ENCODE assay signal across 15 mouse cellular contexts in genomic region chr7:69655583-69655982, GRCm38 (mm10).
DNase-seq lines count a peak whose midpoint lies in the region; ATAC-seq and TF ChIP-seq lines count a peak whose summit lies in the region.
"Had no signal": no experiment of that assay in that cellular context is flagged by ENCODE, and none has a peak within 500 bp of the region (broad histone marks: within the 10 kb centered on the region; RNA-seq: fewer than 3 reads in every experiment).

No protein-coding gene starts in this region.

- 0 out of 2 replicates have a peak overlapping the region, but pooled peaks have one; percentile 0 for H3K4me2 ChIP-seq in kidney, embryonic 16.5 days (replicated peaks; ENCODE audit: low read depth, low read length)
- 0 out of 2 replicates have a peak overlapping the region, but pooled peaks have one; percentile 10 for H3K4me2 ChIP-seq in stomach, embryonic 14.5 days (replicated peaks; ENCODE audit: low read depth, low read length)
- H3K4me2 ChIP-seq in stomach, postnatal 0 days (replicated peaks; ENCODE audit: low read depth): no peak overlapping the region; the same call in 1 of the 2 replicates
- no peak overlapping the region for H3K4me2 ChIP-seq in stomach, embryonic 16.5 days (ENCODE audit: low read depth, low read length)
- H3K4me2 ChIP-seq: forebrain, embryonic 12.5 days; midbrain, embryonic 12.5 days; neural tube, embryonic 12.5 days had no signal

- no peak overlapping the region for H3K9ac ChIP-seq in kidney, embryonic 16.5 days (replicated peaks; ENCODE audit: low read length)
- H3K9ac ChIP-seq in stomach, embryonic 14.5 days (replicated peaks; ENCODE audit: low read depth, low read length): no peak overlapping the region
- no peak overlapping the region for H3K9ac ChIP-seq in stomach, postnatal 0 days (ENCODE audit: low read length)
- H3K9ac ChIP-seq in stomach, embryonic 16.5 days (ENCODE audit: low read length): no peak overlapping the region
- H3K9ac ChIP-seq: forebrain, embryonic 12.5 days; liver, embryonic 14.5 days; midbrain, embryonic 12.5 days; neural tube, embryonic 12.5 days had no signal

- no peak; the same call in 1 of the 2 replicates for ATAC-seq in kidney, embryonic 16.5 days (ENCODE audit: low FRiP score, low TSS enrichment)
- peak; percentile 63; the same call in 1 of the 2 replicates for ATAC-seq in stomach, embryonic 14.5 days (ENCODE audit: insufficient number of reproducible peaks, insufficient read depth, low FRiP score, low read depth)
- no peak for ATAC-seq in stomach, postnatal 0 days (ENCODE audit: low FRiP score, low TSS enrichment)
- peak; percentile 44; the same call in 1 of the 2 replicates for ATAC-seq in stomach, embryonic 16.5 days (ENCODE audit: insufficient read depth, low FRiP score)

- 13% methylated on average over 9 of the region's 9 CpGs for WGBS in kidney, embryonic 16.5 days
- WGBS in stomach, embryonic 14.5 days: 5% methylated on average over 9 of the region's 9 CpGs
- 4% methylated on average over 9 of the region's 9 CpGs for WGBS in stomach, postnatal 0 days
- whole genome bisulfite sequencing in stomach, embryonic 16.5 days: 4% methylated on average over 9 of the region's 9 CpGs

- H3K27me3 ChIP-seq in kidney, embryonic 16.5 days (ENCODE audit: insufficient read depth, low read length): no peaks in the 10 kb centered on the region
- H3K27me3 ChIP-seq in stomach, embryonic 14.5 days (ENCODE audit: control insufficient read depth, insufficient read depth, low read length): no peaks in the 10 kb centered on the region
- no peaks in the 10 kb centered on the region for H3K27me3 ChIP-seq in stomach, postnatal 0 days (ENCODE audit: control insufficient read depth, insufficient read depth, low read length)
- H3K27me3 ChIP-seq in stomach, embryonic 16.5 days (ENCODE audit: control insufficient read depth, insufficient read depth, low read length): no peaks in the 10 kb centered on the region
- H3K27me3 ChIP-seq: forebrain, embryonic 12.5 days; midbrain, embryonic 12.5 days; neural tube, embryonic 12.5 days had no signal

- TF ChIP-seq EP300 in stomach, postnatal 0 days (optimal IDR thresholded peaks at IDR 0.05): no peak

- H3K4me1 ChIP-seq in kidney, embryonic 16.5 days (ENCODE audit: insufficient read depth, low read length): no peaks in the 10 kb centered on the region
- H3K4me1 ChIP-seq in stomach, embryonic 14.5 days (ENCODE audit: control insufficient read depth, insufficient read depth, low read length): no peaks in the 10 kb centered on the region
- no peaks in the 10 kb centered on the region for H3K4me1 ChIP-seq in stomach, postnatal 0 days (replicated peaks; ENCODE audit: control insufficient read depth, insufficient read depth)
- H3K4me1 ChIP-seq in stomach, embryonic 16.5 days (ENCODE audit: control insufficient read depth, insufficient read depth, low read length): no peaks in the 10 kb centered on the region
- H3K4me1 ChIP-seq: neural tube, embryonic 12.5 days had no signal

- no peak overlapping the region for H3K27ac ChIP-seq in kidney, embryonic 16.5 days (ENCODE audit: low read length)
- H3K27ac ChIP-seq in stomach, embryonic 14.5 days (ENCODE audit: low read length): no peak overlapping the region
- H3K27ac ChIP-seq in stomach, postnatal 0 days (replicated peaks): no peak overlapping the region
- H3K27ac ChIP-seq in stomach, embryonic 16.5 days (ENCODE audit: low read length): no peak overlapping the region
- H3K27ac ChIP-seq: forebrain, embryonic 12.5 days; gastrocnemius, adult 2 months; liver, embryonic 14.5 days; midbrain, embryonic 12.5 days; neural tube, embryonic 12.5 days had no signal

- no peaks in the 10 kb centered on the region for H3K36me3 ChIP-seq in kidney, embryonic 16.5 days (ENCODE audit: insufficient read depth, low read length)
- H3K36me3 ChIP-seq in stomach, embryonic 14.5 days (ENCODE audit: control insufficient read depth, insufficient read depth, low read length): no peaks in the 10 kb centered on the region
- no peaks in the 10 kb centered on the region for H3K36me3 ChIP-seq in stomach, postnatal 0 days (ENCODE audit: control insufficient read depth, insufficient read depth, low read length)
- H3K36me3 ChIP-seq in stomach, embryonic 16.5 days (ENCODE audit: control insufficient read depth, insufficient read depth, low read length): no peaks in the 10 kb centered on the region
- H3K36me3 ChIP-seq: forebrain, embryonic 12.5 days; midbrain, embryonic 12.5 days; neural tube, embryonic 12.5 days had no signal

- no peak overlapping the region for H3K4me3 ChIP-seq in kidney, embryonic 16.5 days (ENCODE audit: low read length)
- no peak overlapping the region for H3K4me3 ChIP-seq in stomach, embryonic 14.5 days (ENCODE audit: low read depth, low read length)
- H3K4me3 ChIP-seq in stomach, postnatal 0 days (ENCODE audit: low read depth, low read length): no peak overlapping the region
- no peak overlapping the region for H3K4me3 ChIP-seq in stomach, embryonic 16.5 days (replicated peaks; ENCODE audit: low read length)
- H3K4me3 ChIP-seq: forebrain, embryonic 12.5 days; gastrocnemius, adult 2 months; midbrain, embryonic 12.5 days; neural tube, embryonic 12.5 days had no signal

- TF ChIP-seq CTCF in stomach, postnatal 0 days (IDR thresholded peaks at IDR 0.05; ENCODE audit: low read depth): no peak

- peak; percentile 71 for DNase-seq in heart, adult 11 months
- DNase-seq in heart, adult 18-20 months: no peak
- DNase-seq in kidney, adult 11 months: no peak
- DNase-seq in stomach, postnatal 0 days (ENCODE audit: low spot score): no peak
- no peak for DNase-seq in layer of hippocampus, adult 9-10 months (ENCODE audit: low spot score)
- DNase-seq: adrenal gland, postnatal 25 days; gastrocnemius, adult 2 months; right cerebral cortex, postnatal 14 days had no signal

- no peaks in the 10 kb centered on the region for H3K9me3 ChIP-seq in kidney, embryonic 16.5 days (ENCODE audit: low read length)
- H3K9me3 ChIP-seq in stomach, embryonic 14.5 days (ENCODE audit: control insufficient read depth, low read depth, low read length): no peaks in the 10 kb centered on the region
- no peaks in the 10 kb centered on the region for H3K9me3 ChIP-seq in stomach, postnatal 0 days (ENCODE audit: control insufficient read depth, low read length)
- no peaks in the 10 kb centered on the region for H3K9me3 ChIP-seq in stomach, embryonic 16.5 days (replicated peaks; ENCODE audit: control insufficient read depth, low read length)
- H3K9me3 ChIP-seq: forebrain, embryonic 12.5 days; midbrain, embryonic 12.5 days; neural tube, embryonic 12.5 days had no signal

Comparison
In these comparisons a context has a peak if more than half of its experiments do, and no peak if none do; other contexts are left out.
1. ATAC-seq: peak in stomach, embryonic 14.5 days (single experiment) and stomach, embryonic 16.5 days (single experiment); none in kidney, embryonic 16.5 days (single experiment) and stomach, postnatal 0 days (single experiment).
2. H3K4me2 ChIP-seq: peak in kidney, embryonic 16.5 days (single experiment) and stomach, embryonic 14.5 days (single experiment); none in stomach, postnatal 0 days (single experiment) and stomach, embryonic 16.5 days (single experiment).